Mouse (Mus musculus) embryonic stem cell, embryonic (primary cell): ENCODE data around the gene Apobec2.

Experiments used
- CTCF ChIA-PET, 4 experiments: fragments of 300-600 bp in 2 of 4; fragments of 350-600 bp in 2 of 4; sonication (Branson Sonifier 250); formaldehyde crosslinking; loops; one replicate each; lab custom pipeline; 2022; ENCODE audit warnings: inconsistent platforms in 2 of 4; lab: Charles Lee
- POLR2A ChIA-PET, 4 experiments: fragments of 300-600 bp in 2 of 4; fragments of 350-600 bp in 2 of 4; sonication (Branson Sonifier 250); formaldehyde crosslinking; loops; one replicate each; lab custom pipeline; 2022; ENCODE audit warnings: antibody characterized with exemption in 4 of 4, inconsistent platforms in 1 of 4; lab: Charles Lee

Apobec2 gene

DNA sequence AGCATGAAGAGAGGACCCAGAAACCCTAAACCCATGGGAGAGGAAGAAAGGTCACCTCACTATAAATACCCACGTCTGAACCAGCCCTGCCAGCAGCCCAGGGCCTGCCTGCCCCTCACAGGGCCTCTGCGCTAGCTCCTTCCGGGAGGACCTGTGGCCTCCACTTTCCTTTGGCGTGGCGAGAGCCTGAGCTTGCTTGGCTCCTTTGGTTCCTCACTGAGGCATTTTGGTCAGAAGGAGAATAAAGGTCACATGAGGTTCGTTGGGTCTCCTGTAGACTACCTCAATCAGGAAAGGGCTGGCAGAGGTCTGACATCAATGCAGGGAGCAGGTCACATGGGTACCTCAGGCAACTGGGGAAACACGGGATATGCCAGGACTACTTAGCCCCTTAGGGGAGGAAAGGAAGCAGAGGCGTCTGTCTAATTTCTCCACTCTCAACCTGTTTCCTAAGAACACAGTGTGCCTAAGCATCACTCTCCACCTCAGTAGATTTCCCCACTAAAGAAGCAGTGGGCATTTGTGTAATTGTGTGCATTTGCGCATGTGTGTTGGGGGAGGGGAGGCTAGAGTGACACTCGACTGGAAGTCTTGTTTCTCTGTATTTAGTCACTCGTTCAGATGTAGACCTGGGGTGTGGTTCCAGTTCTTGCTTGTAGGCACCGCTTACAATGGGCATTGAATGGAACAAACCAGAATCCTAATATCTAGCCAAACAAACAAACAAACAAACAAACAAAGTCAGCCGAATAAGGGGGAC lies 5.6 kb downstream of the Apobec2 start:
- CTCF ChIA-PET: interaction anchor here in 1 of 4 experiments (1.1 to 2.1 kb wide), 2 partner anchors 9 to 40 kb away, joined by 3 to 9 read pairs; no protein-coding TSS in a partner anchor
- POLR2A ChIA-PET: interaction anchor here (0.5 to 6.1 kb wide), 18 partner anchors 9 to 395 kb away, joined by 3 to 45 read pairs (median 3); partner anchors contain the start of genes Nfya (in 3 of the 4) and Oard1 (in 3 of the 4)

DNA sequence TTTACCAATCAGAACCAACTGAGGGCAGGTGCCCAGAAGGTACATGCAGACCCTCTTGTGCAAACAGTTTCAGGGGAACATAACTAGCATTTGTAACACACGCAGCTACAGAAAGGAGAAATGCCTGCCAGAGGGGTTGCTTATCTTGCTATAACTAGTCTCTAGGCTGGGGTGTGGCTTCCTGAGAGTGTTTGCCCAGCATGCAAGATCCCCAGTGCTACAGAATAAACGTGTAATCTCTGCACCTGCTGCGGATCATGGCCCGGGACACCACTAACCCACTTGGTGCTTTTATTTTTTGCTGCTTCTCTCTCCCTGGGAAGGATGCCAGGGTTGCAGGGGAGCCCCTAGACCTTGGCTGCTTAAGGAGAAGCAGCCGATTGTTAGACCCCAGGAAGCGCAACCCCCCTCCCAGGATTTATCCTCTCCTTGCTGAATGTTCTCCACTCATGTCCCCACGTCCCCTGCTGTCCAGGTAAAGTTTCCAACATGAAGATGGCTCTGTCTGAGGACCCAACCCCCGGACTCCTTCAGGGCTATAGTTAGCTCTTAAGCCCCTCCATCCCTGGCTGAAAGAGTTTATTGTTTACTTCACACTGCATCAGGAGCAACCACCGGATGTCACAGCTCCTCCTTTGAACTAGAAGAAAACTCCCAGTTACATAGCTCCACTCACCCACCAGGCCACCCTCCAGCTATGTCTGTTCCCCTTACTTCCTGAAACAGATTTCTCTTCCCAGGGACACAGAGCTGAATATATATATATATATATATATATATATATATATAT lies 6.7 kb downstream of the Apobec2 start:
- CTCF ChIA-PET: interaction anchor here in 3 of 4 experiments (0.6 to 2.1 kb wide), 7 partner anchors 11 to 306 kb away, joined by 3 to 9 read pairs (median 3); no protein-coding TSS in a partner anchor
- POLR2A ChIA-PET: interaction anchor here in 3 of 4 experiments (0.6 to 6.1 kb wide), 20 partner anchors 10 to 190 kb away, joined by 3 to 45 read pairs (median 4); partner anchors contain the start of genes Nfya (in 3 of the 3) and Oard1 (in 3 of the 3)

DNA sequence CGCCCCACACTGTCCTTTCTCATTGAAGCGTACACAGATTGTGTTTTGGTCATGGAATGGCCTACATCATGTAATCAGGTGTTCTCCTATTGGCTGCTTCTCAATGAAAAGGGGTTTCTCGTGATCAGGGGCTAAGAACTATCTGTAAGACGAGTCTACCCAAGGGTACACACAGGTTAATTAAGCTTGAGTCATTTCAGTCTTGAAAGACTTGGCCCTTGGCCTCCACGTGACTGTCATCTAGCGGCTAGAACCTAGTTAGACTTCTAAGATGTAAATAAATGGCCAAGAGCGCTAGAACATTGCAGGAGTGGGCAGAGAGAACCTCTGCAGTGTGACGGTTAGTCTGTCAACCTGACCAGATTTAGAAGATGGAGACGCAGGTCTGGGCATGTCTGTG lies 8.5 kb downstream of the Apobec2 start:
- ChIA-PET POLR2A (interaction anchor here in 3 of 4 experiments (0.7 to 6.1 kb wide), 14 partner anchors 9 to 1211 kb away, joined by 3 to 45 read pairs (median 4); partner anchors contain the start of genes Nfya (in 2 of the 3) and Oard1 (in 2 of the 3)), CTCF (interaction anchor here in 3 of 4 experiments (0.6 to 0.7 kb wide), 3 partner anchors 15 to 55 kb away, joined by 4 to 15 read pairs (median 4); no protein-coding TSS in a partner anchor)

DNA sequence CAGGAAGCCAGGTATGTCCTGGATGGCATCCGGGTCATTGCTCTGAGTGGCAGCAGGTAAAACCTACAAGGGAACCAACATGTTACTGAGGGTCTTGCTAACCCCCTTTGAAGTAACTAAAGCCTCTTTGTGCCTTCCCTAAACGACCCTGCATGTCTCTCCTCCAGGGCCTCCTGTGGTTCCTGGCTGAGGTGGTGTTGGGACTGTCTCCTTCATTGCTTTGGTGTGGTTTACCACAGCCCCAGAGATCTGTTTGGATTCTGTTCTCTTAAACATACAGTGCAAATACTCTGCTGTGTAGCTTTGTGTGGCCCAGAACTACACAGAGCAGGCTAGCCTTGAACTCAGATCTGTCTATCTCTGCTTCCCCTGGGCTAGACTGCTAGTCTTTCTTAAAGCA lies 13.2 kb downstream of the Apobec2 start:
- ChIA-PET CTCF (no interaction called here), POLR2A (interaction anchor here in 1 of 4 experiments (1.5 to 2.3 kb wide), 2 partner anchors 9 to 14 kb away, joined by 6 to 7 read pairs; no protein-coding TSS in a partner anchor)

DNA sequence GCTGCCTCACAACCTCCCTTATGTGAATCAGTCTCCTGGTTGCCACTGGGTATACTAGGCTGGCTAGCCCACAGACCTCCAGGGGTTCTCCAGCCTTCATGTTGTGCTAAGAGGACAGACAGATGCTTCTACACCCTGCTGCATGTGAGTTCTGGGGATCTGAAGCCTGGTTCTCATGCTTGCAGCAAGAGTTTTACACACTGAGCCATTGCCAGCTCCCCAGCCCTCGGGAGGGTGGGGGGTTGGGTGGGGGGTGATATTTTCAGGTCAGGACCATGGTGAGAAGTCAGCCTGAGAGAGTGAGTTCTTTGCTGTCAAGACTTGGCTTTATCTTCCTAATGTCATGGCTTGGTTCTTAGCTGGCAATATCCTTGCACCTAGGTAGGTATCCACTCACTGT lies 13.9 kb downstream of the Apobec2 start:
- CTCF ChIA-PET: no interaction called here
- POLR2A ChIA-PET: interaction anchor here in 3 of 4 experiments (0.5 to 2.3 kb wide), 6 partner anchors 10 to 788 kb away, joined by 3 to 9 read pairs (median 5); no protein-coding TSS in a partner anchor

DNA sequence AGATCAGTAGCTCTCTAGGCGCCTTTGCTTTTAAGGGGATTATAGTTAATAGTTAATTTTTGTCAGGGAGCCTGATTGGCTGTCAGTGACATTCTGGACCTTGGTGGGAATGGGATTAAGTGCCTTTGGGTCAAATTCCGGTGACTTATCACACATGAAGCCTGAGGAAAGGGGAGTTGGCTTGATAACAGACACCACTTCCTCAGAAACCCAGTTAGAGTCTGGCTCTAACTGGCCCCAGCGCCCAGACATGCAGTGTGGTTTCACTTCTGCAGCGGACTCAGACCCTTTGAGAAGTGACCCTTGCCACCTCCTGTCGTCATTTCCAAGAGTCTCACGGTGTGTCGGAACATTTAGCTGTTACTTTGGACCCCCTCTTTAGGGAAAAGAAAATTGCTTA lies 14.6 kb downstream of the Apobec2 start:
- POLR2A ChIA-PET: interaction anchor here in 3 of 4 experiments (0.5 to 2.3 kb wide), 7 partner anchors 10 to 852 kb away, joined by 3 to 9 read pairs (median 5); no protein-coding TSS in a partner anchor
- CTCF ChIA-PET: no interaction called here

DNA sequence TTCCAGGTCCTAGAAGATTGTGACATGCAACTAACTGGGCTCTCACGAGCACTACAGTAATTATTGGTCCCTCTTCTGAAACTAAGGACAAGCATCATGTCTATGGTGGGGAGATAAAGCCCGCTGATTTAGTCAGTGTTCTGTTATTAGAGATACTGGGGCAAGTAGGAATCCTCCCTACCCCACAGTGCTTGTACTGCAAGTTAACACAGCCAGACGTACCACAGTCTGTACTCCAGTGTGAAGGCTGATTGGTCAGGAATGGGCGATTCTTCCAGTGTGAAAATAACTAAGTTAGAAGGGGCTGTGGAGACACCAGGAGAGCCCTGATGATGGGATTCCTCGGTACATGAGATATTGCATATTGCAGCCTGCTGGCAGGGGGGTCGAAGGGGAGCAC lies 15.2 kb downstream of the Apobec2 start:
- CTCF ChIA-PET: no interaction called here

DNA sequence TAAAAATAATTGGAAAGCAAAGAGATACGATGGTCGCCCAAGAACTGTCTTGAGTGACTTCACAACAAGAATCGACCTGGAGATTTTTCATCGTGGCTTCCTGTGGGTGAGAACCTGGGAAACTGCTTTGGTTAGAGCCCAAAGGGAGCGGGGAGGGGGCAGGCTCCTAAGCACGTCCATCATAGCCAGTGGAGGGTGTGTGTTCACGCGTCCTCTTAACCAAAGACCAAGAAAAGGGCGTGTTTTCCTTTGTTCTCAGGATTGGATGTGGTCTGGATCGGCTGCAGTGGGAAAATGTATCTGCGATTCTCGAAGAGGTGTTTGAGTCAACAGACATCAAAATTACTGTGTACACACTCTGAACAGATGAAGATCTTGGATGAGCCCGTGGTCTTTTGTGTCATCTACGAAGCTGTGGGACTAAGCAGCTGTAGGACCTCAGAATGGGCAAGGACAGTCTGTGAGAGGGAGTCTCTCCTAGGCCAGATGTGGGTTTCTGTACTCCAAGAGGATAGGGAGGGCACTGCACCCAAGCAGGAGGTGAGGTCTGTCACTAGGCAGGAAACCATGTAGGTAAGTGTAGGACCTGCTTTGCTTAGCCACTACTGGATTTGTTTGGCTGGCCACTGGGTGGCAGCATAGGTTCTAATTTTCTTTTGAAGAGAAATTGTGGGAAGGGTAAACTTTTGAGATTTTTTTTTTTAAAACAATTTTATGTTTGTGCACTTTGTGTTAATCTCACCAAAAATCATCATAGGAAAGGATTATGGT lies 16.1 kb downstream of the Apobec2 start:
- CTCF ChIA-PET: interaction anchor here in 1 of 4 experiments (0.6 kb wide), 1 partner anchor 326 kb away, joined by 5 read pairs; no protein-coding TSS in a partner anchor

More for the DNA sequence above, 15.2 kb downstream of the Apobec2 start:
- POLR2A ChIA-PET: interaction anchor here in 3 of 4 experiments (0.6 to 2.3 kb wide), 3 partner anchors 11 to 176 kb away, joined by 5 to 9 read pairs (median 7); no protein-coding TSS in a partner anchor

DNA sequence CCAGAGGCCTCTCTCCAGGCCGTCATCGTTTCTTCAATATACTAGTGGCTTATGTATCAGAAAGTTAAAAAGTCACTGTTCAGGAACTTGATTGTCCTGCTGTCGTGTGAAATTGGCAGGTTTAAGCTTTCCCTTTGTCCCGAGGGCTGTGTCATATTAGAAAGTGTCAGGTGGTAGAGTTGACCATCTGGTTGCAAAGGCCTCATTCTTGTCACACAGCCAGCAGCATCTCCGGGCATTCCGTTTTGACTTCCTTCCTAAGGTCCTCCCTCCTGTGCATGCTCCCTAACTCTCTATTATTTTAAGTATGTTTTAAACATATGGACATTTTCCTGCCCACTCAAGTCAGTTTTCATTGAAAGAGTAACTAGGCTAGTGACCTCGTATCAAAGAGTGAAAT lies 16.7 kb downstream of the Apobec2 start:
- POLR2A ChIA-PET: interaction anchor here in 3 of 4 experiments (0.5 to 1.4 kb wide), 6 partner anchors 10 to 704 kb away, joined by 3 to 9 read pairs (median 3); partner anchors contain the start of gene Apobec2 (in 1 of the 3)
- CTCF ChIA-PET: interaction anchor here in 2 of 4 experiments (0.6 to 1.0 kb wide), 2 partner anchors 18 to 200 kb away, joined by 3 to 23 read pairs; no protein-coding TSS in a partner anchor

More for the DNA sequence above, 16.1 kb downstream of the Apobec2 start:
- POLR2A ChIA-PET: interaction anchor here in 2 of 4 experiments (0.5 to 0.6 kb wide), 2 partner anchors 231 to 705 kb away, joined by 3 read pairs; no protein-coding TSS in a partner anchor

DNA sequence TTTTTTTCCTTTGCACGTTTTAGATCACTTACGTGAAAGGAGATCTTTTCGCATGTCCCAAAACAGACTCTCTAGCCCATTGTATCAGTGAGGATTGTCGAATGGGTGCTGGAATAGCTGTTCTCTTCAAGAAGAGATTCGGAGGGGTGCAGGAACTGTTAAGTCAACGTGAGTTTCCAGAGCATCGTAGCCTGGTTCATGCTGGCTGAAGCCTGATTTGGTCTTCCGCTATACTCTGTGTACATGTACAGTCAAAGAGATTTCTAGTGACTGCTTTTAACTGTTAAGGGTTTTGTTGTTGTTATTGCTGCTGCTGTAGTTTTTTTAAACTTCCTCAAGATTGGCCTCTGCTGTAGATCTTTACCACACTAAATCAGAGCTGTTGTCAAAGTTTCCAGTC lies 21.5 kb downstream of the Apobec2 start:
- ChIA-PET POLR2A (interaction anchor here in 3 of 4 experiments (0.7 to 5.7 kb wide), 16 partner anchors 9 to 796 kb away, joined by 3 to 45 read pairs (median 3); partner anchors contain the start of gene Apobec2 (in 1 of the 3)), CTCF (interaction anchor here in 2 of 4 experiments (0.7 kb wide), 2 partner anchors 21 to 123 kb away, joined by 3 read pairs; partner anchors contain the start of gene Apobec2 (in 1 of the 2))

DNA sequence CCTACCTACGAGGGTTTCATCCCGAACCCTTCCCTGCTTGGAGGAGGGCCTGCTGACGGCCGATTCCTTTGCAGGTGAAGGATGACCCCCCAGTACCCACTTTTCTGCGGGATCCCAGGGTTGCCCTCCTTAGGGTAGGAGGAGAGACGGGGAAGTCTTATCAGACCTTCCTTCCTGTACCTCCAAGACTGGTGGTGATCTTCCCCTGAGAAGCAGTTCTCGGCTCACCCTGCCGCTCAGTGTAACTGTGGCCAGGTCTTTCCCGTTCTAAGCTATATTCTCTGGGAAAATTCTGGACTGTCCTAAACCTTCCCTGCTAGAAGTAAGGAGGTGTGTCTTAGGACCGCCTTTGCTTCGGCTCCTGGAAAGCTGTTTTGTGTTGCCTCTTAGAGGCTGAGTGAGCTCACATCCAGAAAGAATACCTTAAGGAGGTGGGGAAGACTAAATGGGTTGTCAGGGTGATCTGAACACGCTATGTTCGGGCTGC lies 22.4 kb downstream of the Apobec2 start:
- POLR2A ChIA-PET: interaction anchor here in 3 of 4 experiments (0.6 to 5.7 kb wide), 34 partner anchors 8 to 815 kb away, joined by 3 to 45 read pairs (median 4); partner anchors contain the start of gene Apobec2 (in 1 of the 3)
- CTCF ChIA-PET: interaction anchor here in 2 of 4 experiments (1.0 to 1.5 kb wide), 4 partner anchors 24 to 309 kb away, joined by 4 to 6 read pairs (median 4); no protein-coding TSS in a partner anchor

DNA sequence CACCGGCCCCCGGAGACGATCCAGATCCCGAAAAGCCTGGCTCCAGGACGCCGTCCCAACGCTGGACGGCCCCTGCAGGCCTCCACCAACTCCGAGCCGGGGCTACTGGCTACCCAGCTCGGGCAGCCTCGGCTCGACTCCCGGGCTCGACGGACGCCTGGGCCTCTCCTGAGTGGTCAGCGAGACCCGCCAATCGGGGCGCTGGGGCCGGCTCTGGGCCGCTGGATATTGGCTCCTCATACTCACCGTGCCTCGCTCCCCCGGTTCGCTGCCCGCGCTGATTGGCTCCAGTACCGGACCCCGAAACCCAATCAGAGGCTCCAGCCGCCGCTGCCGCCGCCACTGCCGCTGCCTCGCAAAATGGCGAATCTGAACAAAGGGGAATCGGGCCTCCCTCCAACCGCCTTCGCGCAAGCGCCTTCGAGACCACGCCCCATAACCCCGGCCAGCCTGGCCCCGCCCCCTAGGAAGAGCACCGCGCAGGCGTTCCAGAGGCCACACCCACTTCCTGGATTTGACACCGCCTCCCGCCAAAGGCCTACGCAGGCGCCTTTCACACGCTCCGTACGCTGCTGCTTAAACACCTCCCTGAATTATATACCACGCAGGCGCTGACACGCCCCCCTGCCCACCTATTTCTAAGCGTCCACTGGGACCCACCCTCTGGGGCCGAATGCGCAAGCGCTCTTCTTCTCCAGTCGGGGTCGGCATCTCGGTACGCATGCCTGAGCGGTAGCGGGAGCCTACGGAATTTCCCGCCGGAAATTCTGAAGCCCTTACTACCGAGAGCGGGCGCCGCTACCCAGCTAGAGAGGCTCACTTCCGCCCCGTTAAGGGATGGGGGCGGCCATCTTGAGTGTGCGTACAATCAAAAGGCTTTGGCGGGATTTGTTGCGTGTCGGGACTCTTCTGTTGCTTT lies 23.1 kb downstream of the Apobec2 start, which contains the start of the genes Nfya and Oard1:
Gene Nfya (minus strand): TSS at position 527 of the 919 bp plus-strand sequence.
Gene Oard1 (plus strand): TSS at position 635 of the 919 bp plus-strand sequence.
- ChIA-PET POLR2A (interaction anchor here in 3 of 4 experiments (0.5 to 5.7 kb wide), 35 partner anchors 9 to 814 kb away, joined by 3 to 45 read pairs (median 4); partner anchors contain the start of gene Apobec2 (in 1 of the 3)), CTCF (interaction anchor here in 2 of 4 experiments (1.0 to 1.5 kb wide), 4 partner anchors 24 to 309 kb away, joined by 4 to 6 read pairs (median 4); no protein-coding TSS in a partner anchor)

DNA sequence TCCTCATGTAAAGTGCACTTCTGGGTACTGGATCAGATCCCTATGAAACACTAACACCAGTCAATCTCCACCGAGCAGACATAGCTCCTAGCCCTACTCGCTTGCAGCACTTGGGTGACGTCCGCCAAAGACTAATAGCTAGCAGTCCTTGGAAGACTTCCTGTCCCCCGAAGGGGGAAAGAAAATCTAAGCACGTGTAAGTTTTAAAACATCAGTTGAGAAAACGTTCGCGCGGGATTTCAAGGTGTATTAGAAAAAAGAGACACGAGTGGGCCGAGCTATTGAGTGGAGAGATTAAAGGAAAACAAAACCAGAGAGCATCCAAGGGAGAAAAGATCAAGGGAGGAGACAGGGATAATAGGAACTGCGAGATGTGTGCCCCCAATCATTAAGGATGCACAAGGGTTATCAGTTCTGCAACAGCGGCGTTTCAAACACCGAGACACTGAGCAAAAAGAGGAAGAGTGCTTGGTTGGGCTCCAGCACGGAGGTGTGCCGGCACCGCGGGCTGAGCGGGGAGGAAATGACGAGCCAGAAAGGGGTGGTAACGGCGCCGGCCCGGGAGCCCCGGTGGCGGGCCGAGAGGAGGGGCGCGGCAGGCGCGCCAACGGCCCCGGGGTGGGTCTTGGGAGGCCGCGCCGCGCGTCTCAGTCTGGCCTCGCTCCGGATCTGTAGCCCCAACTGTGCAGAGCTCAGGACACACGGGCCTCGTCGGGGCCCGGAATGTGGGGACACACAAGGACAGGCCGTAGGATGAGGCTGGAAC lies 24.0 kb downstream of the Apobec2 start:
- ChIA-PET CTCF (interaction anchor here in 2 of 4 experiments (0.6 to 1.5 kb wide), 2 partner anchors 45 to 187 kb away, joined by 4 read pairs; no protein-coding TSS in a partner anchor), POLR2A (interaction anchor here in 3 of 4 experiments (0.5 to 5.7 kb wide), 22 partner anchors 8 to 743 kb away, joined by 3 to 45 read pairs (median 4); partner anchors contain the start of genes Apobec2 (in 1 of the 3) and Unc5cl (in 1 of the 3))

DNA sequence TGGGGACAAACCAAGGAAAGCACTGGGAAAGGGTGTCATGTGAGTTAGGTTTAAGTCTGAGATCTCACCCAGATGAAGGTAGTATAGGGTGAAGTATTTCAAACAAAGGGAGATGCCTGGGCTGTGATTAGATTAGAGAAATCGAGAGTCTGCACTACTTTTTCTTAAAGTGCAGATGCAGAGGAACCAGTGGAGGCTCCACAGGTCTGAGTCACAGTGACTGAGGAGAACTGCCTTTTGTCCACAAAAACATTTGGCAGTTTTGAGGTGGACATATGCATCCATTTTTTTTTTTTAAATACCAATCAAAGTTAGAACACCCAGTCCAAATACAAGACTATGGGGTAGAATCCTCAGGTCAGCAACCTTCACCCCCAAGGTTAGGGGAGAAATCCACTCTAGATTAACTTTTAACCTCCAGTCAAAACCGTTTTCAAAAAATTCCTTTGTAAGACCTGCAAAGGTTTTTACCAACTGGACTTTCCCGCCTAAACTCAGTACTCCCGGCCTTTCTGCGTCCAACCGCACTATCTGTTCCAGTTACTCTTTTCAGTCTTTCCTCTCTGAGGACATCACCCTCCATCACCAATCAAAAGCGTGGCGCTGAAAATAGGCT lies 24.7 kb downstream of the Apobec2 start:
- CTCF ChIA-PET: interaction anchor here in 1 of 4 experiments (0.6 kb wide), 1 partner anchor 187 kb away, joined by 4 read pairs; no protein-coding TSS in a partner anchor
- POLR2A ChIA-PET: interaction anchor here in 3 of 4 experiments (0.6 to 5.7 kb wide), 17 partner anchors 8 to 742 kb away, joined by 3 to 45 read pairs (median 5); partner anchors contain the start of genes Apobec2 (in 1 of the 3) and Unc5cl (in 1 of the 3)
